Mouse (Mus musculus): ENCODE measurements around the gene Slc35d1. TPM values are rescaled to one million over a fixed set of nuclear protein-coding genes. Genes with fewer than 3 reads are reported as not detected.

The Slc35d1 gene
- polyA plus RNA-seq, 1 experiment from 2014 or later: 5.3 TPM

GRCm38 (mm10) chr4:103146339-103146738, 68.6 kb downstream of the Slc35d1 start:
- Histone ChIP-seq H3K4me2 (replicated peaks; ENCODE audit: low read depth, low read length) (no peak overlapping the region), H3K27ac (ENCODE audit: low read length) (no peak overlapping the region), H3K9ac (replicated peaks; ENCODE audit: low read depth) (no peak overlapping the region), H3K4me3 (ENCODE audit: low read depth, low read length) (no peak overlapping the region), H3K27me3 (replicated peaks; ENCODE audit: insufficient read depth, low read length) (no peaks in the 10 kb centered on the region), H3K4me1 (ENCODE audit: insufficient read depth, low read depth, low read length) (no peaks in the 10 kb centered on the region), H3K36me3 (ENCODE audit: insufficient read depth, low read length) (peaks cover 25% of the 10 kb centered on the region; the same call in 1 of the 2 replicates), H3K9me3 (ENCODE audit: low read length) (no peaks in the 10 kb centered on the region)
- TF ChIP-seq EP300 (IDR thresholded peaks at IDR 0.05): no peak
- TF ChIP-seq CTCF (IDR thresholded peaks at IDR 0.05): peak; percentile 89
- ATAC-seq (0 out of 2 replicates have a peak, but pooled peaks have one; percentile 43), DNase-seq (ENCODE audit: low spot score) (peak; percentile 76)
- WGBS: 35% methylated on average over 5 of the region's 5 CpGs

DNA sequence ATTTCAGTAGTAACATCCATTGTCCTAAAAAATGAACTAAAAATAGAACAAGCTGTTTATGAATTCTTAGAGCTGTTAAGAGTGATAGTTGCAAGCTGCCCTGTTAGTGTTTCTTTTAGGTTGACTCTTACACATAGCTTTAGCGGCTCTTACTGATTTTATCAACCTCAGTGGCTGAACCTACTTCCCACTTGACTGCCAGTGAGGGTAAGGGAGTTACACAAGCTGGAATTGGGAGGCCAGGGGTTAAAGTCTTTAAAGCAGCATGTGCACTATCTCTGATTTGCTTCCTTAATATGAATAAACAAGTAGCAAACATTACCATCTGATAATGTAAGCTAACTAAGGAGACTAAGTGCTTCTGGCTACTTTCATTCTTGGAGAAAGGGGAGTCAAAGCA, 78.0 kb downstream of the Slc35d1 start:
- no peak overlapping the region for H3K4me3 ChIP-seq (ENCODE audit: low read depth, low read length)
- ATAC-seq: no peak
- no peak for TF ChIP-seq EP300 (IDR thresholded peaks at IDR 0.05)
- no peak for TF ChIP-seq CTCF (IDR thresholded peaks at IDR 0.05)
- H3K9ac ChIP-seq (replicated peaks; ENCODE audit: low read depth): no peak overlapping the region
- no peak overlapping the region for H3K27ac ChIP-seq (ENCODE audit: low read length)
- H3K9me3 ChIP-seq (ENCODE audit: low read length): no peaks in the 10 kb centered on the region
- H3K36me3 ChIP-seq (ENCODE audit: insufficient read depth, low read length): peaks cover 11% of the 10 kb centered on the region
- no peaks in the 10 kb centered on the region for H3K27me3 ChIP-seq (replicated peaks; ENCODE audit: insufficient read depth, low read length)
- WGBS: 21% methylated on average over 1 of the region's 1 CpGs
- no peak overlapping the region for H3K4me2 ChIP-seq (replicated peaks; ENCODE audit: low read depth, low read length)
- H3K4me1 ChIP-seq (ENCODE audit: insufficient read depth, low read depth, low read length): no peaks in the 10 kb centered on the region
- DNase-seq (ENCODE audit: low spot score): peak; percentile 25

- ATAC-seq: no peak
Observed at GRCm38 (mm10) chr4:103126533-103126932, 88.4 kb downstream of the Slc35d1 start.

GRCm38 (mm10) chr4:103123606-103124005, 91.4 kb downstream of the Slc35d1 start:
- no peaks in the 10 kb centered on the region for H3K9me3 ChIP-seq (ENCODE audit: low read length)
- DNase-seq (ENCODE audit: low spot score) (no peak), ATAC-seq (no peak)
- H3K36me3 ChIP-seq (ENCODE audit: insufficient read depth, low read length): no peaks in the 10 kb centered on the region
- H3K27ac ChIP-seq (ENCODE audit: low read length): no peak overlapping the region
- TF ChIP-seq CTCF (IDR thresholded peaks at IDR 0.05) (no peak), EP300 (IDR thresholded peaks at IDR 0.05) (no peak)
- H3K4me1 ChIP-seq (ENCODE audit: insufficient read depth, low read depth, low read length): peaks cover 12% of the 10 kb centered on the region
- H3K27me3 ChIP-seq (replicated peaks; ENCODE audit: insufficient read depth, low read length): no peaks in the 10 kb centered on the region
- H3K9ac ChIP-seq (replicated peaks; ENCODE audit: low read depth): no peak overlapping the region
- H3K4me2 ChIP-seq (replicated peaks; ENCODE audit: low read depth, low read length): no peak overlapping the region
- no peak overlapping the region for H3K4me3 ChIP-seq (ENCODE audit: low read depth, low read length)

More at GRCm38 (mm10) chr4:103126533-103126932, 88.4 kb downstream of the Slc35d1 start:
- Histone ChIP-seq H3K36me3 (ENCODE audit: insufficient read depth, low read length) (peaks cover 3% of the 10 kb centered on the region; the same call in 1 of the 2 replicates), H3K27ac (ENCODE audit: low read length) (no peak overlapping the region), H3K4me1 (ENCODE audit: insufficient read depth, low read depth, low read length) (peaks cover 6% of the 10 kb centered on the region; the same call in 1 of the 2 replicates), H3K9me3 (ENCODE audit: low read length) (no peaks in the 10 kb centered on the region), H3K4me2 (replicated peaks; ENCODE audit: low read depth, low read length) (no peak overlapping the region), H3K9ac (replicated peaks; ENCODE audit: low read depth) (no peak overlapping the region), H3K27me3 (replicated peaks; ENCODE audit: insufficient read depth, low read length) (no peaks in the 10 kb centered on the region), H3K4me3 (ENCODE audit: low read depth, low read length) (no peak overlapping the region)
- WGBS: 75% methylated on average over 4 of the region's 4 CpGs
- no peak for TF ChIP-seq CTCF (IDR thresholded peaks at IDR 0.05)
- no peak for TF ChIP-seq EP300 (IDR thresholded peaks at IDR 0.05)
- no peak for DNase-seq (ENCODE audit: low spot score)

DNA sequence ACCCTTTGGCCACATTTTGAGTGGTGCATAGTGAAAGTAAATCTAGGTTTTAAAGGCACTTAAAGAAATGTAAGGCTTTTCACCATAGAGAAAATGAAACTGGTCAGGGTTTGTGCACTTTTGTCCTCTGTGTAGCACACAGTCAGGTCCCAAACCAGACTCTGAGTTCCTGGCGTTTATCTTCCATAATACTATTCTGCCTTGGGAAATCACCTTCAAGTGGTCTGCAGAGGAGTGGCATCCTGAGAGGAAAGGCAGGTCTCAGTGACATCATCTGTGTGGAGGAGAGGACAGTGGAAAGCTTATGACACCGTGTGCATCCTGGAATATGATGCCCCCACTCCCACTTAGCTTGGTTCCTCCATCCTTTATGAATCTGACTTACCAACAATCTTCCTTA, 91.9 kb downstream of the Slc35d1 start:
- no peaks in the 10 kb centered on the region for H3K36me3 ChIP-seq (ENCODE audit: insufficient read depth, low read length)
- ATAC-seq (no peak), DNase-seq (ENCODE audit: low spot score) (no peak)
- no peak overlapping the region for H3K27ac ChIP-seq (ENCODE audit: low read length)
- H3K9me3 ChIP-seq (ENCODE audit: low read length): no peaks in the 10 kb centered on the region
- WGBS: 27% methylated on average over 2 of the region's 2 CpGs
- no peaks in the 10 kb centered on the region for H3K27me3 ChIP-seq (replicated peaks; ENCODE audit: insufficient read depth, low read length)
- no peak overlapping the region for H3K9ac ChIP-seq (replicated peaks; ENCODE audit: low read depth)
- H3K4me2 ChIP-seq (replicated peaks; ENCODE audit: low read depth, low read length): peak overlapping the region; percentile 22; the same call in 1 of the 2 replicates
- H3K4me3 ChIP-seq (ENCODE audit: low read depth, low read length): no peak overlapping the region
- TF ChIP-seq CTCF (IDR thresholded peaks at IDR 0.05) (no peak), EP300 (IDR thresholded peaks at IDR 0.05) (no peak)
- peaks cover 12% of the 10 kb centered on the region for H3K4me1 ChIP-seq (ENCODE audit: insufficient read depth, low read depth, low read length)

GRCm38 (mm10) chr4:103120874-103121389, 94.0 kb downstream of the Slc35d1 start:
- no peak overlapping the region for H3K27ac ChIP-seq (ENCODE audit: low read length)
- H3K36me3 ChIP-seq (ENCODE audit: insufficient read depth, low read length): 0 out of 2 replicates have a peak, but pooled peaks cover 3% of the 10 kb centered on the region
- no peaks in the 10 kb centered on the region for H3K9me3 ChIP-seq (ENCODE audit: low read length)
- DNase-seq (ENCODE audit: low spot score): no peak
- H3K4me3 ChIP-seq (ENCODE audit: low read depth, low read length): peak overlapping the region; percentile 95
- no peak for TF ChIP-seq CTCF (IDR thresholded peaks at IDR 0.05)
- no peak for TF ChIP-seq EP300 (IDR thresholded peaks at IDR 0.05)
- 78% methylated on average over 9 of the region's 9 CpGs for WGBS
- H3K9ac ChIP-seq (replicated peaks; ENCODE audit: low read depth): peak overlapping the region; percentile 97; the same call in 1 of the 2 replicates
- no peak for ATAC-seq
- no peaks in the 10 kb centered on the region for H3K27me3 ChIP-seq (replicated peaks; ENCODE audit: insufficient read depth, low read length)
- H3K4me1 ChIP-seq (ENCODE audit: insufficient read depth, low read depth, low read length): peaks cover 12% of the 10 kb centered on the region
- peak overlapping the region; percentile 70 for H3K4me2 ChIP-seq (replicated peaks; ENCODE audit: low read depth, low read length)

Other genes starting within 250 kb of the Slc35d1 start
- 0.31 and 0.61 TPM in 2 replicates for gene Tctex1d1, start 236.6 kb downstream of the Slc35d1 start, polyA plus RNA-seq (2015; fragmentation: Nextera tagmentation; extraction: Ambion mirVana)
- gene Insl5, start 188.3 kb downstream of the Slc35d1 start, polyA plus RNA-seq (2015; fragmentation: Nextera tagmentation; extraction: Ambion mirVana): not detected in 2 replicates
- 47.1 and 49.2 TPM in 2 replicates for gene Mier1, start 100.8 kb downstream of the Slc35d1 start, polyA plus RNA-seq (2015; fragmentation: Nextera tagmentation; extraction: Ambion mirVana)
- gene Wdr78, start 100.6 kb downstream of the Slc35d1 start, polyA plus RNA-seq (2015; fragmentation: Nextera tagmentation; extraction: Ambion mirVana): 2.8 and 5.3 TPM in 2 replicates
- not detected in 2 replicates for gene 4921539E11Rik, start 75.7 kb upstream of the Slc35d1 start, polyA plus RNA-seq (2015; fragmentation: Nextera tagmentation; extraction: Ambion mirVana)
- 20.3 and 20.7 TPM in 2 replicates for gene Oma1, start 98.6 kb upstream of the Slc35d1 start, polyA plus RNA-seq (2015; fragmentation: Nextera tagmentation; extraction: Ambion mirVana)

Data from lung, postnatal 0 days (tissue).